Mouse (Mus musculus): ENCODE measurements around the gene Sema4g.

- TF ChIP-seq CTCF (conservative IDR thresholded peaks at IDR 0.05; ENCODE audit: low read length): peak; percentile 20
- TF ChIP-seq POU5F1 (IDR thresholded peaks at IDR 0.05; ENCODE audit: borderline replicate concordance, low read length): no peak
These were observed at the start of gene Sema4g for GRCm38 (mm10) chr19:44988831-44989566.
